Mouse (Mus musculus): Measurements from ENCODE around the gene Wdr81.
A peak's percentile ranks its signal among the peaks of the same experiment; 100 is the strongest.
"Not testable (repeated sequence)": the region's sequence is repeated elsewhere in the genome, so short reads cannot be mapped to it uniquely, and the experiment has no call there.

The Wdr81 gene

DNA sequence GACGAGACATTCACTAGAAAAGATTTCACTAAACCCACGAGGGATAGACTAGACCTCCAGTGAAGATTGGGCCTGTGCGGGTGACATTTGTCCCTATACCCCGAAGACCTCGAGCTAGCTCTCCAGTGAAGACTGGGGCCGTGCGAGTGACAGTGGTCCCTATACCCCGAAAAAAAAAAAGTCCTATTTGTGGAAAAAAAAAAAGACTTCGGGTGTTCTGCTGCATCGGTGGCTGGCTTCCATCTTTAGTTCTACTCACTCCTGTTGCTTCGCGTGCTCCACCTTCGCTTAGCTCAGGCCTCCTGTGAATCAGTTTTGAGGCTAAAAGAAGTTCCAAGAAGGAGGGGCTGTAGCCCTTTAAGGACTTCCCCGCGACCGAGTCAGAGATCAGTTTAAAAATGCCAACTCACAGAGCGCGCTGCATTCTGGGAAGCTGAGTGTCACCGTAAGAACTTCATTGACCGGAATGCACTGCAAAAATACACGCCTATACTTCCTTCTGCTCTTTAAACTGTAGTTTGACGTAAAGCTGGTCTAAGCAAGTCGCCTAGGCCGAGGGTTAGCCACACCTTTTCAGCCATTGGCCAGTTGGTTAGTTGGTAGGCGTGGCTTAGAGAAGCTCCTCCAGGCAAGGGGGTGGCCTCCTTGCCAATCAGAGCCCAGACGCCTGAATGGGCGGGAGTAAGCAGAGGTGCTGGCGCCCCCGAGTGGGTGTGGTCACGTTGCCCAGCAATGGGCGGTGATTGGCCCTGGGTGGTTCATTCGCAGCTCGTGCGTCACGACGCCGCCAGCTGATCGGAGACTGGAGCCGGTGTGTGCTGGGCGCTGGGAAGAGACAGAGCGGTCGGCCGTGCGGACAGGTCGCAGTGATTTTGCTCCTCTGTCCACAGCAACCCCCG lies 6.6 kb upstream of the Wdr81 start, which contains the start of gene Tlcd2:
Tlcd2 (plus strand) TSS at position 872 of the 899 bp plus-strand sequence.
- DNase-seq (ENCODE audit: extremely low spot score): peak; percentile 99

DNA sequence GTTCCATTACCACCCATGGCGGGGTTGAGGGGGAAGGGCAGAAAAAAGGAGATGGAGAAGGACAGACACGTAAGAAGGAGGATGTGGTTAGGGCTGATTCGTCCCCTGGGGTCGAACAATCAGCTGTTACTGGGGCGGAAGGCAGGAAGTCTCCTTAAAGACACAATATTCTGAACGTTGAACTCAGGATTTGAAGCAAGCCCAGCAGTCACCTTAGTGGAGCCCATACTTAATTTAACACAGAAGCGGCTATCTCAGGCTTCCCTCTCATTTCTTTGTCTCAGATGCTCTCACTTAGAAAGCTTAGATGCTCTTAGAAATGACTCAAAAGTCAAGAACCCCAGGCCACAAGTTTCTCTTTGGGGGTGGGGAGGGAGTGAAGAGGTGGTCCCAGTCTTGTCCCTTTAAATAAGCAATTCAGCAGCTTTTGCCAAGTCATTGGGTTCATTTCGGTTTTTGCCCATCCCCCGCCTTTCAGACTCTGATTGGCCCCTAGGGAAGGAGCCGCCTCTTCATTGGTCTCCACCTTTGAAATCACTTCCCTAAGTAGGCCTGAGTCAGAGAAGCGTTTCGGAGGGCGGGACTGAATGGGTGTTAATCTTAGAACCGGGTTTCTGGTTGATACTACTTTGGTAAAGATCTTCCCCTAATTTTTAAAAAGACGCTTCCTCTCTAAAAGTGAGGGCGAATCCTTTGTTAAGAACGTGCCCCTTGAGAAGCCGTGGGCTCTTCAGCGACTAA lies 5.8 kb upstream of the Wdr81 start:
- DNase-seq (ENCODE audit: extremely low spot score): peak; percentile 90

DNA sequence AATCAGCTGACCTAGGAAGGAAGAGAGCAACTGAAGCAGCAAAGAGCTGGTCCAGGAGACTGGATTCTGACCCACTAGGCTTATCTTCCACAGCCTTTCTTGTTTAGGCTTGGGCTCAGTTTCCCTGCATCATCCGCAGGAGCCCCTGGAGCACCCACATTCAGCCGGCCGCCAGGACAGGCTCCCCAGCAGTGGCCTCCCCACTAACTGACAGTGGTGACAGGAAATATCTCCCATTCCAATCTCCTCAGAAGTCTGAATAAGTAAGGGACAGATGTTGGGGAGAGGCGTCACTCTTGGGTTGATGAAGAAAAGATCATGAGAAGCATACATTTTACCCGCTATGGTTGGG lies 5.2 kb upstream of the Wdr81 start:
- DNase-seq (ENCODE audit: extremely low spot score): no peak

DNA sequence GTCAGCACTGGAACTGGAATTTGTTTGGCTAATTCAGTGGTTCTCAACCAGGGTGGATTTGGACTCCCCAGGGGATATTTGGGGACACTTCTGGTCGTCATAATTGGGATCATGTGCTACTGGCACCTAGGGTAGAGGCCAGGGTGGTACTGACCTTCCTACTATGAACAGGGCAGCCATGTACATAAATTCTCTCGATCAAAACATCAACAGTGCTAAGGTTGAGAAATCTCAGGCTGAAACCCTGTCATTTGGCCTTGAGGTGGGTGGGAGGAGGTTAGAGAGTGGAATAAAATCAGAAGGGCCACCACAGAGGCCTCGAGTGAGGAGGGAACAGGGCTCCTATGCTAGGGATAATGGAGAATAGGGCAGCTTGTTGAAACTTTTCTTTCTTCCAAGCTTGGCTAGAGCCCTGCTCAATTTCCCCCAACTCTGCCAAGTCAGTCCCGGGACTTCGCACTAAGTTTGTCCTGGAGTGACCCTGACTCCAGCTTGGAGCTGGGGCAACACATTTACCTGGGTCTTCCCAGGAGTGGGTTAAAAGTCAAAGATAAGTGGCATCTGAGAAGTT lies 4.7 kb upstream of the Wdr81 start:
- no peak for DNase-seq (ENCODE audit: extremely low spot score)

DNA sequence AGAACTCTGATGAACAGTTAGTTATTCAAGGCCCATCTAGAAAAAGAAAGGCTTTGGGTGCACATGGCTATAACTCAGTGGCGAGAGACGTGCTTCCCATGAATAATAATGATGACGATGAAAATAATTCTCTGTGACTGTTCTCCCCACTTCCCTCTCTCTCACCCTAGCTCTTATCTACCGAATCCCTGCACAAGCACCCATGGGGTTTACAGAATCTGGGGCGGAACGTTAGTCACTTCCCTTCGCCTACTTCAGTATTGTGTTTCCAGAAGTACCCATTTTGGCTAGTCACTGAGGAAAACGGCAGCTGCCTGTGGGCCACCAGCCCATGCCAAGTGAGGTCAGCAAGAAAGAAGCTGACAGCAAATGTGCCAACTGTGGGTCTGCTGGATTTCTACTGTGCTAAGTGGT lies 4.1 kb upstream of the Wdr81 start:
- DNase-seq (ENCODE audit: extremely low spot score): no peak

DNA sequence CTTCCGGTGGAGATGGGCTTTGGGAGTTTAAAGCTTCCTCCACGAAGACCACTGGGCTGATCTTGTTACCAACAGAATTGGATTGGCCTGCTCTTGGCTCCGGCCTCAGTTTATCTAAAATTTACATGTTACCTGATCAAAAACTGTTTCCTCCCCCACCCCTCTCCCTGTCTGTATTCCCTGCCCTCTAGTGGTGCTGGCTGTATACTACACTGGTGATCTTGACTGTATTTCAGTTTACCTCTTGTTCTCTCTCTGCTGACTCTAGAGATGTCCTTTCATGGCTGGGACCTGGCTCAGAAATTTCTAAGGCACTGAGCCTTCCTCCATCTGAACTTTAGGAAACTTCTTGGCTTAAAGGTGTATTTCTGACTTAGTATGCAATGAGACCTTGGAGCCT lies 3.7 kb upstream of the Wdr81 start:
- peak; percentile 52 for DNase-seq (ENCODE audit: extremely low spot score)

DNA sequence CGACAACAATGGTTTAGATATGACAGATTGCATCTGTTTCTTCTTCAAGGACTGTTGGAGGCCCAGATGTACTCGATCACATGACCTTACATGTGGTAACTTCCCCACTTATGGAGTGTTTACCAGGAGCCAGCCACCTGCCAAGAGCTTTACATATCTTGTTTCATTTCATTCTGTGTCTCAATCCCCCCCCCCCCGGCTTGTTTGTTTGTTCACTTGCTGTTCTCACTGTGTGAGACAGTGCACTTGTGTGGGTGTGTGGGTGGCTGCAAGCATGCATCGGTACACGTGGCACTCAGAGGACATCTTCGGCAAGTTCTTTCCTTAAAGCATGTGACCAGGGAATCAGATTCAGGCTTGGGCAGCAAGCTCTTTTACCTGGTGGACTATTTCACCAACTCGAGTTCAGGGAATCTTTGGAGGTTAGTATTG lies 1.9 kb upstream of the Wdr81 start:
- DNase-seq (ENCODE audit: extremely low spot score): no peak

DNA sequence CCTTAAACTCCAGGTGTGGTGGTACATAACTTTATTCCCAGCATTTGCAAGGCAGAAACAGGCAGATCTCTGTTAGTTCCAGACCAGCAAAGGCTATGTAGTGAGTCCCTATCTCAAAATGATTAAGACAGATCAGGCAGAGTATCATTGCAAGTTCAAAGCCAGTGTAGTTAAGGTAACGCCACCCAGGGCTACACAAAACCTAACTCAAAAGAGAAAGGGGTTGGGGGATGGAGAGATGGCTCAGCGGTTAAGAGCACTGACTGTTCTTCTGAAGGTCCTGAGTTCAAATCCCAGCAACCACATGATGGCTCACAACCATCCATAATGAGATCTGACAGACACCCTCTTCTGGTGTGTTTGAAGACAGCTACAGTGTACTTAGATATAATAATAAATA lies 1.5 kb upstream of the Wdr81 start:
- DNase-seq (ENCODE audit: extremely low spot score): not testable (repeated sequence)

DNA sequence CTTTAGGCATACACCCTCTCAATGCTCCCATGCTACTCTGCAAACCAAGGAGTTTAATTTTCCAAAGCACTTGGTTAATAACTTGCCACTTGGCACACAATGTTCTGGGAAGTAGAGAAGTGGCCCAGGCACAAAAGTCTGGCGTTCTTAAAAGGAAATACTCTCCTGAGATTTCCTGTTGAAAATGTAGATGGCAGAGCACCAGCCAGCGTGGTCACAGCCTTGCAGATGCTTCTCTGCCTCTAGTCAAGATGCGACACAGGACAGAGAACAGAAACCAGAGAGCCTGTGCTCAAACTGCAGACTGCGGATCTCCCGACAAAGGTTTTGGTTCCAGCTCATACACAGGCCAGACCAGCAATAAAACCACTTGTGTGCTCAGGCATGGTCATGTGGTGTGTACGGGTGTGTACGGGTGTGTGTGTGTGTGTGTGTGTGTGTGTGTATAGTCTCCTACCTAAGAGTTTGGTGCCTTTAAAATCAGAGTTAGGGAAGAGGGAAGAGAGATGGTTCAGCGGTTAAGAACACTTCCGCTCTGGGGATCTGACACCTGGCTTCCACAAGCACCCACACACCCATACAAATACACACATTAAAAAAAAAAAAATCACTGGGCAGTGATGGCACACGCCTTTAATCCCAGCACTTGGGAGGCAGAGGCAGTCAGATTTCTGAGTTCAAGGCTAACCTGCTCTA lies 672 bp upstream of the Wdr81 start:
- no peak for DNase-seq (ENCODE audit: extremely low spot score)

DNA sequence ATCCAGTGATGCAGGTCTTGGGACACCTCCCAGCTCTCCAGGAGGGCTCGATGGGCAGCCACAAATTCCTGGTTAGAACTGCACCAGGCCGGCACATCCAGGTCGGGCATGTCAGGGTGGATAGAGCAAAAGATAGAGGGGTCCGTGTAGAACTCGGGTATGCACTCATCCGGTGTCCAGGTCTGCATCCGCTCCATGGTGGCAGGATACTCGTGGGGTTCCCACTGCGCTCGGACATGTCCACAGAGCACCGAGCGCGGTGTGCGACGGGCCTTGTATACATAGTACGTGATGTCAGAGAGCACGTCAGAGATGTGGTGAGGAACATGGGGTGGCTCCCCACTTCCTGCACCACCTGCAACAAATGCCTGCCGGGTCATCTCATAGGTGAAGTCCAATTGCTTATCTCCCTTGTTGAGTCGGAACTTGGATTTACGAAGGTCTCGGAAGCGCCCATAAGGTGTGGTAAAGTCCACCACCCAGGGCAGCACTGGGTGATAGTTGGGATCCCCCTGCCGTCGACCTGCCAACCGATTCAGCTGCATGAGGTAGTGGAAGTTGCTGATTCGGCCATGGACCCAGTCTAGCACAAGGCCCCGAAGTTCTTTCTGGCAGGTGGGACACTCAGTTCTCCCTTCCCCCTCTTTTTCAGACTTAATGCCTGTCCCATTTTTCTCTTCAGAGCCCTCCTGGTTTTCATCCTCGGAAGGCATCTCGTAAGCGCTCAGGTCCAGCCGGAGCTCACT lies 1.5 kb downstream of the Wdr81 start:
- no peak for DNase-seq (ENCODE audit: extremely low spot score)

DNA sequence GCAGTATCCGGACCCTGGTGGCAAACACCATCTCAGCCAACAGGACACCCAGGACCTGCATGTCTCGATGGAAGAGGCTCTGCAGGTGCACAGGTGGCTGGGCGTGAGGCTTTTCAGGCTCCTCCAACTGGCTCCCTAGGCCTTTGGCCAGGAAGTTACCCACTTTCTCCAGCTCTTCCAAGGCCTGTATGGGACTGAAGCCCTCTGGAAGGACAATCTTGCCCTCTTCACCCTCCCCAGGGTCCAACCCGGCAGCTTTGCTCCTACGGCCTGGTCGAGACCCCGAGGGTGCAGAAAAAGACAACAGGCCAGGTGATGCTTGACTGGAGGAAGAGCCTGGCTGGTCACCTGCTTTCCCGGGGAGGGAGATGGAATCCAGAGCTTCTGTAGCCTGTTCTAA lies 2.4 kb downstream of the Wdr81 start:
- no peak for DNase-seq (ENCODE audit: extremely low spot score)

DNA sequence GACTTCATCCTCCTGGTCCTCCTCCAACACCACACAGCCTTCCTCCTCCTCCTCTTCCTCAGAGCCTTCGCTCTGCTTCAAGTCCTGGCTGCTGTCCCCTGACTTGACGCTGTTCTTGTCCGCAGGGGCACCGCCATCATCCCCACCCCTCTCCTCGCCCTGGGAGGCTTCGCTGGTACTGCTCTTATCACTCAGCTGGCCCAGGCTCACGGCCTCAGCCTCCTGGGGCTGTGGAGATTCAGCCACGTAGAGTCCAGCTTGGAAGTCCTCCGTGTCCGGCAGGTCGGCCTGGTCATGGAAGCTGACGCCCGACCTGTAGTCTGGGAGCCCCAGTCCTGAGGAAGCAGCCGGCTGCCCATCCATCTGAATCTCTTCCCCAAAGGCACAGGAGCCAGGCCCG lies 3.6 kb downstream of the Wdr81 start:
- no peak for DNase-seq (ENCODE audit: extremely low spot score)

DNA sequence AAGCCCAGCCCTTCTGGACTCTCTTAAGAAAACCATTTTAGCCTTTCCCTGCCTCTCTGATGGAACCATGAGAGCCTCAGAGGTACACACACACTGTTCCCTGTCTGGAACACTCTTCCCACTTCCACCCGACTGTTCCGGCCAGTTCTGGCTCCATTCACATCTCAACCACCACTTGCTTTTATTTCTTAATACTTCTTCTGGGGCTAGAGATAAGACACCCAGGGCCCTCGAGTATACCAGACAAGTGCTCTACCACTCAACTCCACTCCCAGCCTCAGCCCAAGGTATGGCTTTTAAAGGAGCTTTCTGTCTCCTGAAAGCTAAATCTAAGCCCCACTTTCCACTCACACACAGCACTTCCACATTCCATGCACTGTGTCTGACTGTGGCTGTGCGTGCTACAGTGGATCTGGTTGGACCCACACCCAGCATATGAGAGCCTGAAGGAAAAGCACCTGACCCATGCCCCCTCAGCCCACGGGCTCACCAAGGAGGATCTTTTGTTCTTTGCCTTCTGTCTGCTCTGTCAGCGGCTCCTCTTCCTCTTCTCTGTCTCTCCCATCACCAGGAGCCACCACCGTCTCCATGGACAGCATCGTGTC lies 4.1 kb downstream of the Wdr81 start:
- no peak for DNase-seq (ENCODE audit: extremely low spot score)

DNA sequence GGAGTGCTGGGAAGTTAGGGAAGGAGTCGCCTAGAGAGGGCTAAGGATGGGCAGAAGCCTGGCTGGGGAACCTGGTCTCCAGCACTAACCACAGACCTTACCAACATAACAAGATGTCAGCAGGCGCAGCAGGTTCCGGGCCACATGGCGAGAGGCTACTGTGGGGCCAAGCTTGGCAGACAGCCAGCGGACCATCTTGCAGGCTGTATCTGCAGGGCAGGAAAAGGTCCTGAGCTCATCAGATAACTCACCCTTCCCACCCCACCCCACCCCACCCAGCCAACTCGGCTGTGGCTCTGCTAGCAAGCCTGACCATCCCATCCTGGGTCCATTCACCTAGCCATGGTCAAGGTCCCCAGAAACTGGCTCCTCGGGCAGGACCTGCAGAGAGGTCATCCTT lies 4.8 kb downstream of the Wdr81 start:
- no peak for DNase-seq (ENCODE audit: extremely low spot score)

DNA sequence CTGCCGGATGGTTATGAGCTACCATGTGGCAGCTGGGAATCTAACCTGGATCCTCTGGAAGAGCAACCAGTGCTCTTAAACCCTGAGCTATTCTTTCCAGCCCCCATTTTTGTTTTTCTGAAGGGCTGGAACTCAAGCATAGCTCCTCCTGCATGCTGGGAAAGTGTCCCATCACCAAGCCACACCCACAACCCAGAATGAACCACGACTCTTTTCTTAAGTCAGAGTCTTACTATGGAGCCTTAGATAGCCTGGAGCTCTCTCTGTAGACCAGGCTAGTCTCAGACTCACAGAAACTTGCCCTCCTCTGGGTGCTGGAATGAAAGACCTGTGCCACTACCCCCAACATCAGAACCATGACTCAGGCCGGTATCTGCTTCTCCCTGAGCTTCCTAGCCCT lies 5.9 kb downstream of the Wdr81 start:
- DNase-seq (ENCODE audit: extremely low spot score): no peak

DNA sequence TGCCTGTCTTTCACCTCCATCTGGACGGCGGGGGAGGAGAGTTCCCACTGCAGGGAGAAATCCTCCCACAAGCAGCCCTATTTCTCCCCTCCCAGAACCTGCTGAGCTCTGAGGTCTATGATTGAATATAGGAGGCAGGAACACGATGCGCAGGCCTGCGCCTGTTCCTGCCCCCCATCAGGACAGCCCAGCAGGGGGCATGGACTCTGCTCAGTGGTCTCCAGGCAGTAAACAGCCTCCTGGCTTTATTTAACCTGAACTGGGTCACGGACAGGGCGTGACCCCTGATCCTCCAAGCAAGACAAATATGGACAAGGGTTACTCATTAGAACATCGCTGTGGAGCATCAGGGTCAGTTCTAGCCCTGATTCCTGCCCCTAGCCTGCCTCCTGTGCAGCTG lies 10.8 kb downstream of the Wdr81 start:
- peak; percentile 42 for DNase-seq (ENCODE audit: extremely low spot score)

DNA sequence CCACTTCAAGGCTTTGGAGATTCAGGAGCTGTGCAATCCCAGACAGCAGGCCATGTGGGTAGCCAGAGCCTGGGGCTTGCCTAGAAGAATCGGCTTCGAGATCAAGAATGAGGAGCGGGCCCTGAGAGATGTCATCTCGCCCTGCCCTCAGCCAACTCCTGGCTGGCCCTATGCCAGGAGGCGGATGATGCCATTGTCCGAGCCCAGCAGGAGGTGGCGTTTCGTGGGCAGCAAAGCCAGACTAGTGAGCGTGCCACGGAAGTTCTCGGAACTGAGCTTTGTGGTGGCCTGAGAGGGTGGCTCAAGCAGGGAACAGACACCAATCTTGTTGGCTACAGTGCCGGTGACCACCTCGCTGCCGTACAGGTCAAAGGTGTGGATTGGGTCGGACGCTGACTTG lies 12.9 kb downstream of the Wdr81 start:
- DNase-seq (ENCODE audit: extremely low spot score): no peak

DNA sequence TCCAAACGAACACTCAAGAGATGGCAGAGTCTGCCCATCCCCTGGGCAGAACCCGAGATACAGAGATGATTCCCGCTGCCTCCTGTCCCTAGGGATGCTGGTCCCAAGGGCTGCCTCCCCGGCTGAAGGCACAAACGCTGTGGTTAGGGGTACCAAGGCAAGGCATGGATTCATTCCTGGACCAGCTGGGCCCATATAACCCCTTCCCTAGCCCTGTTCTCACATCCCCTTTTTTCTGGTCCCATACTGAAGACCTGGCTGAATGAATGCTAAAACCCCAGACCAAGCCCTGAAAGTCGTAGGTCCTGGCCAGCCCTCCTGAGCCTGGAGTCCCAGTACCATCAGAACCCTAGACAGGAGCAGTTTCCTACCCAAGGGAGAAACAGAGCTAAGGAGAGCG lies 13.5 kb downstream of the Wdr81 start:
- DNase-seq (ENCODE audit: extremely low spot score): no peak

DNA sequence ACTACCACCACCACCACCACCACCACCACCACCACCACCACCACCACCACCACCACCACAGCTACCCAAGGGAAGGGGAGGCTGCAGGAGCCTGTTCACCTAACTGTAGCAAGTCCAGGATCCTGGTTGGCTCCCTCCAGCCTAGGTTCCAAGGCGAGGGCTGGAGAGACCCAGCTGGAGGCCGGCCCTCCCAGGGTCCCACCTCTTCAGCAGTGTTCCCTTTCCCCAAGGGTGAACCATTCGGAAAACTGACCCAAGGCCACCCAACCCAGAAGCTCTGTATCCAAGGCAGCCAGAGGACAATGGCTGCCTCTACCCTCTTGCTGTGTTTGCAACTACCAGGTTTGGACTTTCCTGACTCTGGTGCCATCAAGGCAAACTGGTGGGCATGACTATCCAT lies 14.6 kb downstream of the Wdr81 start:
- DNase-seq (ENCODE audit: extremely low spot score): no peak

DNA sequence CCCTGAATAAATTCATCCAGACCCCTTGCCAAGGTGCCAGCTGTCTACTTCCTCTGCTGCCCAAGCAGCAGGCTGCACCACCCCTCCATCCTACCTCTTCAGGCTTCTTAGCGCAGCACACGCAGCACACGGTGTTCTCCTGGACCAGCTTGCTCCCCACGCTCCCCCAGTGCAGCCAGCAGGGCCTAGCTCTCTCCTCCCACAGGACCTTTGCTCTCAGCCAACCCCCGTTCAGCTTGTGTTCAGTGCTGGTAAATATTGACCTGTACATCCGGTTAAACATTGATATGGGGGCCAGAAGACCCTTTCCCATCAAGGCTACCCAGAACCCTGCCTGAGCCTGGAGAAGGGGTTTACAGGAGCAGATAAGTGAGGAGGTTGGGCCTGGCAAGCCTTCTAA lies 15.2 kb downstream of the Wdr81 start, which contains the start of gene Serpinf2:
Serpinf2 (minus strand) TSS at position 229 of the 400 bp plus-strand sequence.
- no peak for DNase-seq (ENCODE audit: extremely low spot score)

DNA sequence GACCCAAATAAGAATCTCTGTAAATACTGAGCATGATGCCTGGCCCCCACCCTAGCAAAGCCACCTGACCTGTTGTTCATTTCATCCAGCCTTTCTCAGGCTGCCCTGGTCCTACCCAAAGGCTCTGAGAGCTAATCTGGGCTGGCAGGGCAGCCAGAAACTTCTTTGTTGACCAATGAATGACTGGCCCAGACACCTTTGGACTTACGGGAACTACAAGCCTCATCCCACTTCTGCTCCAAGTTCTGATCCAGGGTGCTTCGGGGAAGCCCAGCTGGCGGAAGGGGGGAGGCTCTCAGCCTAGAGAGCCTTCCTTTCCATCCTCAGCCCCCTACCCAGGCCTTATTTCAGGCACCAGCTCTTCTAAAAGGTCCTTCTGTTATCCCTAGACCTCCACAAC lies 15.7 kb downstream of the Wdr81 start:
- DNase-seq (ENCODE audit: extremely low spot score): no peak

Data from embryo, embryonic 9.5 days (tissue).